In the genomic region with DNA sequence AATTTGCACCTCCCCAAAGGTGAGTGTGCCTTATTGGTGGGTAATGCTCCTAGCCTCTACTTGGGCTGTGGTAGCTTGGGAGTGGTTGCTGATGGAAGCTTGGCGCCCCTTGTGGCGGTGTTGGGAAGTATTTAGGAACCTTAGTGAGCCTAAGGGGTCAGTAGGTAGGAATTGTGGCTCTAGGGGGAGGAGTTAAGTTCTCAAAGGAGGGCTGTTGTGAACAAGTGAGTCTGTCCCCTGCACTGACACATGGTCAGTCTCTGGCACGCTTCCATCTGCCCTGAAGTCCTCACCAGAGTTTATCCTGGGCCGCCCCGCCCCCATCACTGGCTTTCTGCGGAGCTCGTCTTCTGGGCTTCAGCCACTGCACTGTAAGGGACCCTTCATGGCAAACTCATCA, we compare ENCODE assay signal across 8 mouse cellular contexts.
DNase-seq lines count a peak whose midpoint lies in the region; ATAC-seq and TF ChIP-seq lines count a peak whose summit lies in the region.

No protein-coding gene starts in this region.

- DNase-seq in cerebellum, adult 11 months = peak; percentile 15
- peak; percentile 41 for DNase-seq in neural tube, embryonic 10.5 days (ENCODE audit: extremely low spot score, low spot score)
- DNase-seq in lung, postnatal 0 days (ENCODE audit: low spot score) = peak; percentile 28
- no peak for DNase-seq in spleen, postnatal 36 days (ENCODE audit: low spot score in 2 of 2)
- no peak for DNase-seq in MN1 (ENCODE audit: low spot score)

- peaks cover 8% of the 10 kb centered on the region; the same call in 1 of the 2 replicates for H3K4me1 ChIP-seq in neural tube, embryonic 15.5 days
- no peaks in the 10 kb centered on the region for H3K4me1 ChIP-seq in lung, postnatal 0 days (ENCODE audit: insufficient read depth, low read depth, low read length)

- TF ChIP-seq CTCF in lung, postnatal 0 days (IDR thresholded peaks at IDR 0.05) = peak; percentile 76

- H3K9ac ChIP-seq in neural tube, embryonic 15.5 days (replicated peaks) = no peak overlapping the region
- H3K9ac ChIP-seq in lung, postnatal 0 days (replicated peaks; ENCODE audit: low read depth) = no peak overlapping the region

- no peaks in the 10 kb centered on the region for H3K9me3 ChIP-seq in neural tube, embryonic 15.5 days (replicated peaks)
- H3K9me3 ChIP-seq in lung, postnatal 0 days (ENCODE audit: low read length) = no peaks in the 10 kb centered on the region

- H3K4me3 ChIP-seq in neural tube, embryonic 15.5 days (replicated peaks) = no peak overlapping the region
- no peak overlapping the region for H3K4me3 ChIP-seq in lung, postnatal 0 days (ENCODE audit: low read depth, low read length)

- no peaks in the 10 kb centered on the region for H3K36me3 ChIP-seq in neural tube, embryonic 15.5 days
- no peaks in the 10 kb centered on the region for H3K36me3 ChIP-seq in lung, postnatal 0 days (ENCODE audit: insufficient read depth, low read length)

- TF ChIP-seq EP300 in lung, postnatal 0 days (IDR thresholded peaks at IDR 0.05) = no peak

- no peak overlapping the region for H3K27ac ChIP-seq in neural tube, embryonic 15.5 days (replicated peaks)
- H3K27ac ChIP-seq in lung, postnatal 0 days (ENCODE audit: low read length) = no peak overlapping the region

- H3K4me2 ChIP-seq in neural tube, embryonic 15.5 days = no peak overlapping the region
- no peak overlapping the region for H3K4me2 ChIP-seq in lung, postnatal 0 days (replicated peaks; ENCODE audit: low read depth, low read length)

- no peaks in the 10 kb centered on the region for H3K27me3 ChIP-seq in neural tube, embryonic 15.5 days (replicated peaks)
- H3K27me3 ChIP-seq in lung, postnatal 0 days (replicated peaks; ENCODE audit: insufficient read depth, low read length) = no peaks in the 10 kb centered on the region

- no peak; the same call in 1 of the 2 replicates for ATAC-seq in cerebellum, adult (ENCODE audit: insufficient number of reproducible peaks, low FRiP score, low TSS enrichment)
- no peak for ATAC-seq in neural tube, embryonic 15.5 days (ENCODE audit: low FRiP score)
- ATAC-seq in granulocyte monocyte progenitor cell, adult 5-6 weeks (replicated peaks; ENCODE audit: poor library complexity, severe bottlenecking) = peak; percentile 75
- ATAC-seq in lung, postnatal 0 days = peak; percentile 33; the same call in 1 of the 2 replicates

- 30% methylated on average over 7 of the region's 7 CpGs for WGBS in neural tube, embryonic 15.5 days
- 28% methylated on average over 7 of the region's 7 CpGs for WGBS in lung, postnatal 0 days

Comparison
In these comparisons a context has a peak if more than half of its experiments do, and no peak if none do; other contexts are left out.
1. DNase-seq: peak in cerebellum, adult 11 months (single experiment), neural tube, embryonic 10.5 days (single experiment) and lung, postnatal 0 days (single experiment); none in spleen, postnatal 36 days (0 of 2) and MN1 (single experiment).
2. ATAC-seq: peak in granulocyte monocyte progenitor cell, adult 5-6 weeks (single experiment) and lung, postnatal 0 days (single experiment); none in cerebellum, adult (single experiment) and neural tube, embryonic 15.5 days (single experiment).